Mouse (Mus musculus): ENCODE results near the gene Rtn4rl2.
A peak's percentile ranks its signal among the peaks of the same experiment; 100 is the strongest.
"Not testable (repeated sequence)": the region's sequence is repeated elsewhere in the genome, so short reads cannot be mapped to it uniquely, and the experiment has no call there.

Gene Rtn4rl2

DNA sequence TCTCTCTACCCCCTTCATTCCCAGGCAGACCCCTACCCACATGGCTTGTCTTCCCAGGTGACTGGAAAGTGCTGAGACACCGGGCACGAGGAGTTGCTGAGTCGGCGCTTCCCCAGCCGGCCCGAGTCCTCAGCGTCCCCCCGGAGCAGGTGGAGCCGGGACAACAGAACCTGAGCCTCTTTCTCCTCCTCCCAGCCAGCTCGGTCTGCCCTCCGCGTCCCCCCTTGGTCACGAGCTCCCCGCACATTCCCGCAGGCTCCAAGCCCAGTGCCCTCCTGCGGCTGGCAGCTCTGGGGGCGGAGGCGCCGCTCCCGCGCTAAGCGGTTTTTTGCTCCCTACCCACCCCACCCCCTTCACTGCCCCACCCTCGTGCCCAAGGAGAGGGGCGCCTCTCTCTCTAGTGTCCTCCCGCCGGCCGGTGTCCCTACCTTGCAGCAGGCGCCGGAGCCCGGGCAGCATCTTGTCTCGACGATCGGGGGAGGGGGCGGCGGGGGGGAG is at the start of gene Rtn4rl2:
Gene Rtn4rl2 (minus strand): TSS at position 477 of the 498 bp plus-strand sequence.
- DNase-seq, result peak; percentile 25

DNA sequence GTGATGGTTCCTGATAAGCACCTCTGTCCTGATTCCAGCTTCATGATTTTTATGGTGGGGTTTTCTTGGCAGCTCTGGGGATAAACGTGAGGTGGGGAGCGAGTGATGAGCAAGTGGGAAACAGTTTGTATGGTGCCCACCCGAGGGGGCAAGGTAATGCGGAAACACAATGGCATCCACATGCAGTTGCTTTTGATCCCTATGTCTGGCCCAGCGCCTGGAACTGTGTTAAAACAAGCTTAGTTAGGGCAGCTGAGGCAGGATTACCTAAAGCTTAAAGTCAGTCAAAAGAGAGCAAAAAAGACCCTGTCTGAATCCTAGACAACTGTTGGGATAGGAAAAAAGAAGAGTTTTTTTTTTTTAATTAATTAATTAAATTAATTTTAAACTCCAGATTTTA is 48.6 kb upstream of the Rtn4rl2 start:
- DNase-seq, result no peak

DNA sequence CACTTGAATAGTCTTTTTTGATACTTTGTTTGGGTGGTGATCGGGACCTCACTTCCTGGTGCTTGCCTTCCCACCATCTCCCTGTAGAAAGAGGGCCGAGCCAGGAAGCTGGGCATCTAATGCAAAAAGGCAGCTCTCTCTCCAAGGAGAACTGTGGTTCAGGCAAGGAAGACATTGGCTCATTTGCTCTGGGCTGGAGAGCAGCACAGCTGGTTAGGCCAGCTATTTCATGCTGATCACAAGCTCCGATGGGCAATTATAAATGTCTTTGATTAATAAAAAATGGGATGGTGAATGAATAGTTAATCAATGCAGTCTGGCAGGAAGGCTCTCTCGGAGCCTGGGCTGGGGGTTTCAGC is 48.1 kb upstream of the Rtn4rl2 start:
- DNase-seq, result no peak

DNA sequence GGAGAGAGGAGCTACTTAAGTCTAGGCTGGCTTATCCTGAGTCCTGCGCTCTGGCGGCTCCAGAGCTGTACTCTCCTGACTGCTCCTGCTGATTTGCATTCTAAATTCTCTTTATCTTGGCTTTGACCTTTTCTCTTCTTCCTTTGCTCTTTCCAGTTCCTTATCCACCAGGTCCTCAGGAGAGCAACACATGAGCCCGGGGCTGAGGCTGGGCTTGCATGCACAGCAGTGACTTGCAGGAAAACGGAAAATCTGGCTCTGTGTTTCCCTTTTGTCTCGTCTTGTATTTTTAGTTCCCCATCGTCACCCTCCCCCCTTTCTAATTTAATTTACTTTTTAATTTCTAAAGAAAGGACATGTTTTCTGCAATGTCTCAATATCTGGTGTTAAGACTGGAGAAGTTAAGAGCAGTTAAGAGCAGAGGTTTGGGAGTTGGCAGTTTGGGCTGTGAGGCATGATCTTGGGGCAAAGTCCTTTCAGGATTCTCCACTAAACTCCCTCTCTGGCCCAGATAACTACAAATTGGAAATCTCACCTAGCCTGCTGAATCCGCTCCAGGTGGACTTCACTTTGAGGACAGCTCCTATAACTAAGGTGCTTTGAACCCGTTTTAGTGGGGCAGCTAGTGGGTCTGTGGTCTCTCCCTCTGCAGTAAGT is 47.6 kb upstream of the Rtn4rl2 start:
- DNase-seq, result no peak

GRCm38 (mm10) chr2:84930186-84930585 is 43.7 kb upstream of the Rtn4rl2 start:
- no peak for DNase-seq

- no peak for DNase-seq
These were observed 33.1 kb upstream of the Rtn4rl2 start for GRCm38 (mm10) chr2:84919601-84920108.

GRCm38 (mm10) chr2:84918188-84918587 is 31.7 kb upstream of the Rtn4rl2 start:
- DNase-seq, result no peak

DNA sequence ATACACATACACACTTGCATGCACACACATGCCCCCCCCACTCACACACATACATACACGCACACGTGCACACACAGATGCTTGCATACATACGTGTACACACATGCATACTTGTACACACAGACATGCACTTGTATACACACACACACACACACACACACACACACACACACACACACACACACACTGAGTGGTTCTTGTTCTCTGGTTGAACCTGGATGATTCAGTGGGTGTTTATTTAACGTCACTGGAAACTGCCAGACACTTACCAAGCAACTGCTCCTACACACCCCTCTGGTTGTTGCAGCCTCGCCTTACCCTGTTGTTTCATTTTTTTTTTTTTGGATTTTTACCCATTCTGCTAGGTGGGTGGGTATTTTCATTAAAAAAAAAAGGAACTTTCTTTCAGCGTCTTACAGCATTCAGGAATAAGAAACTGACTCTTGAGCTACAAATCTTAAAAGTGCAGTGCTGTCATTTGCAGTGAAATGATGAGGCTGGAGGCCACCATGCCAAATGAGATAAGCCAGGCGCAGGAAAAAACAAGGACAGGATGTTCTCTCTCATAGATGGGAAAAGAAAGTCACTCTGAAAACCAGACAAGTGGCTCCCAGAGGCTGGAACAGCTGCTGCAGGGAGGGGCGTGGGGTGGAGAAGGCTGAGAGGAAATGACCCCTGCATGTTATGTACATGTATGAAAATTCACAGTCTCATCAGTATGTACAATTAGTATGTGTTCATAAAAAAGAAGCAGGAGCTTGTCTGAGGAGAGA is 30.2 kb upstream of the Rtn4rl2 start:
- peak; percentile 57 for DNase-seq

GRCm38 (mm10) chr2:84915330-84915729 is 28.8 kb upstream of the Rtn4rl2 start:
- no peak for DNase-seq

DNA sequence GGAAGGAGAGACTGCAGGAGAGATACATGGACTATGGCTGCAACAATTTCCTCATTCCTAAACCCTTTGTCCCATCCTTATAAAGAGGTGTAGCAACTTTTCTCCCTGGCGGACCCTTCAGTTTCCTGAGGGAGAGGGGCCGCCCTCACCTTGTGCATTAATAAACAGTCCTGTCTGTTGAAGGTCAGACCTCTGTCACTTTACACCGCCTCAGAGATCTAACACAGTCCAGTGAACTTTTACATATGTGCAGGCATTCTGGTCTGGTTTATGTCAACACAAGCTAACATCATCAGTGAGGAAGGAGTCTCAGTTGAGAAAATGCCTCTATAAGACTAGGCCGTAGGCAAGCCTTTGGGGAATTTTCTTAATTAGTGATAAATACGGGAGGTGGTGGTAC is 27.4 kb upstream of the Rtn4rl2 start:
- DNase-seq, result no peak

DNA sequence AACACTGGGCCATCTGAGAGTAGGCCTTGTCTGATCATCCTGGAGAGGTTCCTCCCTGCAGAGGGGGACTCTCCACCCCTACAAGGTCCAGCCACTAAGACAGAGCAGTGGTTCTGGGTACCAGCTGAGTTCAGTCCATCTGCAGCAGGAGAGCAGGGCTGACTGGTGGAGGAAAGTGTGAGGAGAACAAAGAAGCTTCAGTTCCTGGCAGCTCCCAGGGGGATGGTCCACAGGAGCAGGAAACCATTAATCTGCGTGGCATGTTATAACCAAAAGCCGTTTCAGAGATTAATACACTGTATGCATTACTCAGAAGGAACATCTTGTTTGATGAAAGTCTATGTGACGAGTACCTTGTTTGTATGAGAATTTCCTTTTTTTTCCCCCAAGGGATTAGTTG is 26.2 kb upstream of the Rtn4rl2 start:
- DNase-seq, result no peak

DNA sequence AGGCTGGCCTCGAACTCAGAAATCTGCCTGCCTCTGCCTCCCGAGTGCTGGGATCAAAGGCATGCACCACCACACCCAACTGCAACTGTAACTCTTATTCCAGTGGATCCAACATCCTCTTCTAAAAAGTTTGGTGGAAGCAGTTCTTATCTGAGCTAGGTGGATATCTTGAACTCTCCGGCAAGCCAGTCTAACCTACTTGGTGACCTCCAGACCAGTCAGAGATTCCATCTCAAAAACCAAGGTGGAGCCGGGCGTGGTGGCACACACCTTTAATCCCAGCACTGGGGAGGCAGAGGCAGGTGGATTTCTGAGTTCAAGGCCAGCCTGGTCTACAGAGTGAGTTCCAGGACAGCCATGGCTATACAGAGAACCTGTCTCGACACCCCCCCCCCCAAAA is 10.2 kb upstream of the Rtn4rl2 start:
- DNase-seq, result not testable (repeated sequence)

DNA sequence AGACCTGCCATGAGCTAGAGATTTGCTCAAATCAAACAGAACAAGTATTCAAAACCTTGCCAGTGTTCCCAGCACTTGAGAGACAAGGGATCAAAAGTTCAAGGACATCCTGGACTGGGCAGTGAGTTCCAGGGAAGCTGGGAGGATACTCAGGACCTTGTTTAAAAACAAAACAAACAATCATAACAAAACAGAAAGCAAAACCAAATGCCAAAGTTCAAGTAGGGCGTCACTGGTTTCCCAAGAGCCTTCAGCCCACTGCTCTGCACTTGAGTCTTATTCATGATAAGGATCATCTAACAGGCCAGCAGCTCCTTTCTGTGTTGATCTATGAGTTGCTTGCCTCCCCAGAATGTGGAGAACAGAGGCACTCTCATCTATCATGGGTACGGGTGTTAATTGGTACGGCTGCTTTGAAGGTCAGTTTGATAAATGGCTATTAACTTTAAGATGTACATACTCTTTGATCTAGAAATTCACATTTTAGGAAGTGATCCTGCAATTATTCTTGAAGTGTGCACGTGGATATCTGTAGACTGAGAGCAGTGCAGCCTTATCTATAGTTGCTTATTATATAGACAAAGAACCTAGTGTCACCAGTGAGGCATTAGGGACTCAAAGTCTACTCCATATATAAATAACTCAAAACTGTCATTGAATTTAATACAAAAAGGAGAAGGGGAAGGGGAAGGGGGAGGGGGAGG is 9.1 kb upstream of the Rtn4rl2 start:
- DNase-seq, result peak; percentile 3

- no peak for DNase-seq
These were observed 6.8 kb upstream of the Rtn4rl2 start for GRCm38 (mm10) chr2:84893359-84893758.

DNA sequence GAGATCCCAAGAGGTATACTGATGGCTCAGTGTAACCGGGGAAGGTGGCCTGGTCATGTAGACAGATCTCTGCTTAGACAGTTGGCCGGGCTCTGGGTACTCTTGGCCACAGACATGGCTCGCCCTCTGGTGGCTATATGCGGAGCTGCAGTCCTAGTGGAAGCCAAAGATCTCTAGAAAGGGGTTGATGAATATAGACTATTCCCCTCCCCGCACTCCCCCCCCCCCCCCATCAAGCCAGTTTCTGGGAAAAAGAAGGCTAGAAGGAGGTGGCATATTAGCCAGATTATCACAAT is 3.5 kb upstream of the Rtn4rl2 start:
- peak; percentile 89 for DNase-seq

GRCm38 (mm10) chr2:84889316-84890044 is 3.0 kb upstream of the Rtn4rl2 start:
- DNase-seq, result peak; percentile 8

DNA sequence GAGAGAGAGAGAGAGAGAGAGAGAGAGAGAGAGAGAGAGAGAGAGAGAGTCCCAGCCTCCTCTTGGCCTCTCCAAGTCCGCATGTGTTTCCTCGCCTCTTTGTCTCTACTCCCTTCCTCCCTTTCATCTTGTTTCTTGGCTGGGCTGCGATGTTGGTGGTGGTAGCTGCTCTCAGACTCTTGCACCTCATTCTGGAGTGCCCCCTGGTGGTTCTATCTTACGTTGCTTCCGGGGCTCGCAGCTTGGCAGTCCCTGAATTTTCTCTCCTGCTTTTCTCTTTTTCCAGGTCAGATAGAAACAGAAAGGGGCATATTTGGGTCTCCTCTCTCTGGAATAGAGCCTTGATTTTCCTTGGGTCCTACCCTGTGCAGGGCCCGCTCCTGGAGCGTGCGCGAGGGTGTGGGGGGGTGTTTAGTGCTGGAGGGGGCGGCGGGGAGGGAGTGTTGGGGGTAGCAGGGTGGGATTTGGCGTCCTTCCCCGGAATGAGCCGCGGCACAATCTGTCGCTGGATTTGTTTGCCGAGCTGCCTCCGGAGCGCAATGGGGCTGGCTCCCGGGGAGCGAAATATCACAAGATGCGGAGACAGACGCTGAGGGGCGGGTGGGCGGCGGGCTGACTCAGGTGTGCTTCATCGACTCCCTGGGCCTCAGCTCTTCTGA is 2.3 kb upstream of the Rtn4rl2 start:
- DNase-seq, result peak; percentile 83

DNA sequence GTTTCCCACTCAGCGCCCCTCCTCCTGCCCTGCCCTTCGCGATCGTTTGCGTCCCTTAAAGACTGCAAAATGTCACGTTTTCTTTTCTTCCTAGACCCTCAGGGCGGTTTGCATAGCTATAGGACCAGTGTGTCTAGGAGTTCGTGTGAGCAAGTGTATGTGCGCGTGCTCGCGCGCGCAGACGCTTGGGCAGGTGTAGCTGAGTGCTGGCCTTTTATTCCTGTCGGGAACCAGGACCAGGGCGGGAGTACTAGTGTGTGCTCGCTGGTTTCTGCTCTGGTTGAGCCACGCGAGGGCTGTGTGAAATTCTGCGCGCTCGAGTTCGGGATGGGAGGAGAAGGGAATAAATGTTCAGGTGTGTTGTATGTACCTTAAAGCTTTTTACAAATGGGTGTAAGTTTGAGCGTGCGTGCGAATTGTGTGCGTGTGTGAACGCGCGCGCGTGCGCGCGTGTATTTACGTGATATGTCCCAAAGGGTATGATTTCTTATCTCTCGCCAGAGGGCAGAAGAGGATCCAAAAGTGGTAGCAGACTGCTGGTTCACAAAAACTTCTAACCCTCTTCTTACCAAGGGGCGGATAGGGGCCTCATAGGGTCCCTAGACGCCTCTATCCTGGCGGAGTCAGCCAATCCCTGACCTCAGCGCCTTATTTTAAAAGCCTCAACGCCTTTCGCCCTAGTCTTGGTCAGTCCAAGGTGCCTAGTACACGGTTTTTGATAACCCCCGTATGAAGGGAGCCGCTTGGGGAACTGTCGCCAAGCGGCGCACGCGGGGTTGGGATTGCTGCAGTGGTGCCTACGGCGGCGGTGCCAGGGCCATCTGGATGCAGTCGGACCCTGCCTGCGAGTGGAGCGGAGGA is 1.1 kb upstream of the Rtn4rl2 start:
- DNase-seq, result peak; percentile 29

- peak; percentile 53 for DNase-seq
These were observed 341 bp upstream of the Rtn4rl2 start for GRCm38 (mm10) chr2:84886821-84887281.

GRCm38 (mm10) chr2:84885084-84886055 is 1.1 kb downstream of the Rtn4rl2 start:
- peak; percentile 4 for DNase-seq
